Mouse (Mus musculus) testis, adult 2 months (tissue): ENCODE results near the gene Trio. TPM values are rescaled to one million over a fixed set of nuclear protein-coding genes. Genes with fewer than 3 reads are reported as not detected.
A peak's percentile ranks its signal among the peaks of the same experiment; 100 is the strongest.

Experiments
- H3K27ac ChIP-seq: fragments of 200-500 bp; 2 replicates; pipeline ENCODE4 v1.5.1; 2012; ENCODE audit warnings: low read depth, low read length; ENCODE audit not compliant: control insufficient read depth, insufficient read depth
- H3K27me3 ChIP-seq: fragments of 200-500 bp; 2 replicates; pipeline ENCODE4 v1.6.1; 2012; ENCODE audit warnings: mild to moderate bottlenecking, low read length, moderate library complexity; ENCODE audit not compliant: control insufficient read depth, insufficient read depth
- H3K36me3 ChIP-seq: fragments of 200-500 bp; 2 replicates; pipeline ENCODE4 v1.6.1; 2012; ENCODE audit warnings: mild to moderate bottlenecking, low read length; ENCODE audit not compliant: control insufficient read depth, insufficient read depth
- H3K4me1 ChIP-seq: fragments of 200-500 bp; 2 replicates; pipeline ENCODE4 v1.6.1; 2012; ENCODE audit warnings: low read length; ENCODE audit not compliant: control insufficient read depth, insufficient read depth
- H3K4me3 ChIP-seq: fragments of 200-500 bp; 2 replicates; pipeline ENCODE4 v1.5.1; 2012; ENCODE audit warnings: low read depth, mild to moderate bottlenecking, low read length, moderate library complexity, mixed read lengths; ENCODE audit not compliant: control insufficient read depth
- CTCF ChIP-seq: fragments of 200-500 bp; IDR thresholded peaks from 2 replicates; pipeline ENCODE4 v1.5.1; 2012; ENCODE audit warnings: low read depth, mild to moderate bottlenecking, inconsistent platforms, low read length, moderate library complexity; ENCODE audit not compliant: control insufficient read depth, insufficient read depth, insufficient replicate concordance
- POLR2A ChIP-seq: fragments of 200-500 bp; IDR thresholded peaks from 2 replicates; pipeline ENCODE4 v1.6.1; 2012; ENCODE audit warnings: low read depth, mild to moderate bottlenecking, inconsistent platforms, low read length, moderate library complexity; ENCODE audit not compliant: control insufficient read depth
- polyA plus RNA-seq: library from polyadenylated mRNA; depleted of rRNA; stranded (reverse); fragments of >200 nt; gene quantifications from 2 replicates; pipeline ENCODE4 v1.2.3, GENCODE M21; 2012; rRNA removed

Trio gene
- 18.8 and 24.3 TPM in 2 replicates for polyA plus RNA-seq

- Histone ChIP-seq H3K27ac (peak within 1 kb of the TSS; percentile 76), H3K36me3 (no peaks in the 10 kb centered on the region), H3K27me3 (no peaks in the 10 kb centered on the region; the same call in 1 of the 2 replicates), H3K4me3 (peak within 1 kb of the TSS; percentile 96), H3K4me1 (peaks cover 17% of the 10 kb centered on the region)
- no peak for TF ChIP-seq CTCF
- peak; percentile 39; the same call in 1 of the 2 replicates for TF ChIP-seq POLR2A
Observed at GRCm38 (mm10) chr15:28025447-28026166, at the start of gene Trio. Gene Trio, minus strand, starts transcription at chr15:28025848.

GRCm38 (mm10) chr15:28074416-28074970, 48.8 kb upstream of the Trio start:
- H3K4me3 ChIP-seq, result no peak overlapping the region
- no peak for TF ChIP-seq POLR2A
- no peak for TF ChIP-seq CTCF
- no peak overlapping the region for H3K27ac ChIP-seq
- no peaks in the 10 kb centered on the region for H3K27me3 ChIP-seq
- no peaks in the 10 kb centered on the region for H3K36me3 ChIP-seq
- H3K4me1 ChIP-seq, result no peaks in the 10 kb centered on the region; the same call in none of the 2 replicates

- no peaks in the 10 kb centered on the region for H3K36me3 ChIP-seq
- H3K4me3 ChIP-seq, result no peak overlapping the region
- H3K27ac ChIP-seq, result no peak overlapping the region
- no peaks in the 10 kb centered on the region; the same call in none of the 2 replicates for H3K4me1 ChIP-seq
- no peak for TF ChIP-seq POLR2A
- no peaks in the 10 kb centered on the region for H3K27me3 ChIP-seq
Observed at GRCm38 (mm10) chr15:28071601-28072000, 46.0 kb upstream of the Trio start.

GRCm38 (mm10) chr15:28070771-28071419, 45.2 kb upstream of the Trio start:
- Histone ChIP-seq H3K27ac (no peak overlapping the region), H3K4me3 (peak overlapping the region; percentile 13), H3K27me3 (no peaks in the 10 kb centered on the region), H3K4me1 (no peaks in the 10 kb centered on the region; the same call in none of the 2 replicates), H3K36me3 (no peaks in the 10 kb centered on the region)
- TF ChIP-seq CTCF, result no peak
- no peak for TF ChIP-seq POLR2A

- no peaks in the 10 kb centered on the region for H3K27me3 ChIP-seq
- no peak overlapping the region for H3K27ac ChIP-seq
- no peaks in the 10 kb centered on the region; the same call in none of the 2 replicates for H3K4me1 ChIP-seq
- H3K36me3 ChIP-seq, result no peaks in the 10 kb centered on the region
- TF ChIP-seq POLR2A (no peak), CTCF (no peak)
- no peak overlapping the region for H3K4me3 ChIP-seq
Observed at GRCm38 (mm10) chr15:28070221-28070620, 44.6 kb upstream of the Trio start.

- Histone ChIP-seq H3K27ac (no peak overlapping the region), H3K27me3 (no peaks in the 10 kb centered on the region), H3K36me3 (no peaks in the 10 kb centered on the region), H3K4me3 (no peak overlapping the region), H3K4me1 (no peaks in the 10 kb centered on the region; the same call in none of the 2 replicates)
- TF ChIP-seq CTCF (no peak), POLR2A (no peak)
Observed at GRCm38 (mm10) chr15:28067373-28067772, 41.7 kb upstream of the Trio start.

GRCm38 (mm10) chr15:28066468-28066867, 40.8 kb upstream of the Trio start:
- no peaks in the 10 kb centered on the region for H3K36me3 ChIP-seq
- no peak overlapping the region for H3K27ac ChIP-seq
- TF ChIP-seq POLR2A, result no peak
- peak overlapping the region; percentile 66 for H3K4me3 ChIP-seq
- no peaks in the 10 kb centered on the region; the same call in none of the 2 replicates for H3K4me1 ChIP-seq
- no peaks in the 10 kb centered on the region for H3K27me3 ChIP-seq
